Mouse (Mus musculus) liver, embryonic 13.5 days (tissue): ENCODE results near the gene Armc10. TPM values are rescaled to one million over a fixed set of nuclear protein-coding genes. Genes with fewer than 3 reads are reported as not detected.

ENCODE experiments used
- ATAC-seq: fragments of 200-750 bp; cut with Nextera tagmentation; 2 replicates; pipeline ENCODE4 v1.8.0; 2017; ENCODE audit warnings: low read depth, mild to moderate bottlenecking, moderate number of reproducible peaks, moderate library complexity
- DNase-seq: peaks from one replicate; pipeline ENCODE4 v3.0.0; 2022
- H3K27ac ChIP-seq: fragments of 300-500 bp; sonication (generic); 2 replicates; pipeline ENCODE4 v1.5.1; 2015; ENCODE audit warnings: moderate library complexity, mild to moderate bottlenecking, inconsistent platforms
- H3K27me3 ChIP-seq: fragments of 300-500 bp; sonication (generic); 2 replicates; pipeline ENCODE4 v1.6.1; 2015; ENCODE audit warnings: mild to moderate bottlenecking, inconsistent platforms
- H3K36me3 ChIP-seq: fragments of 300-500 bp; sonication (generic); 2 replicates; pipeline ENCODE4 v1.6.1; 2015; ENCODE audit warnings: mild to moderate bottlenecking, inconsistent platforms
- H3K4me1 ChIP-seq: fragments of 300-500 bp; sonication (generic); replicated peaks from 2 replicates; pipeline ENCODE4 v1.6.1; 2015; ENCODE audit warnings: inconsistent platforms
- H3K4me2 ChIP-seq: fragments of 300-500 bp; sonication (generic); 2 replicates; pipeline ENCODE4 v1.6.1; 2015; ENCODE audit warnings: inconsistent platforms, mild to moderate bottlenecking, moderate library complexity
- H3K4me3 ChIP-seq: fragments of 300-500 bp; sonication (generic); replicated peaks from 2 replicates; pipeline ENCODE4 v1.5.1; 2015; ENCODE audit warnings: mild to moderate bottlenecking, inconsistent platforms
- H3K9ac ChIP-seq: fragments of 300-500 bp; sonication (generic); 2 replicates; pipeline ENCODE4 v1.6.1; 2015; ENCODE audit warnings: mild to moderate bottlenecking, inconsistent platforms
- H3K9me3 ChIP-seq: fragments of 300-500 bp; sonication (generic); replicated peaks from 2 replicates; pipeline ENCODE4 v1.6.1; 2016; ENCODE audit warnings: inconsistent platforms
- WGBS: fragments of 180-500 bp; shearing (Covaris S2); methylation state at CpG from one replicate; pipeline ENCODE4 v1.1.7; 2015; ENCODE audit not compliant: insufficient replicate concordance; 5-methylcytosine and 5-hydroxymethylcytosine counted together
- polyA plus RNA-seq: library from polyadenylated mRNA; unstranded; fragments of >200 nt; fragmentation: Nextera tagmentation; extraction: Ambion mirVana; gene quantifications from 2 replicates; pipeline ENCODE4 v1.2.1, GENCODE M21; 2015

Armc10 gene
- polyA plus RNA-seq, 1 experiment from 2014 or later, result 9.8 TPM

DNA sequence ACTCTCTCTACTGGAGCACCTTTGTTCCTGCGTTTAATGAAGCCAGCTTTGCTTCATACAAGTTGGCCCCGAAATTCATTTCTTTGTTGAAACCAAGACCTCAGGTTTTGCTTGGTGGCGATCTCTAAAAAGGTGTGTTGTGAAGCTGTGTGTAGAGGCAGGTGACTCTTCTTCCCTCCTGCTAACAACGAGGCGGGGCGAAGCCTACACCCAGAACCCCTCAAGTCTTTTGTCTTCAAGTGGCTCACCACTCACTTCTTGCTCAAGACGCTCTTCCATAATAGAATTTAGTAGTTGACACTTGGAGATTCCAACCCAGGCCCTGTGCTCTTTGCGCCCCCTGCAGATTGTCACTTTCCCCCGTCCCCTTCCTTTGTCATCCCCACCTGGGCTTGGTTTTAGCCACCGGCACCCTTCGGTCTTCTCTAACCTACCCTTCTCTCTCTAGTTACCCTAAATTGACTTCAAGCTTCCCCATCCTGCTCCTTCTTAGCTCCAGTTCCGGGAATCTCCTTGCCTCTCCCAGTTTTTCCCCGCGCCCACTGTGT lies 648 bp upstream of the Armc10 start:
- Histone ChIP-seq H3K36me3 (peaks cover 15% of the 10 kb centered on the region), H3K4me3 (peak overlapping the region; percentile 80), H3K27ac (no peak overlapping the region), H3K4me2 (peak overlapping the region; percentile 91), H3K27me3 (peaks cover 19% of the 10 kb centered on the region), H3K4me1 (peaks cover 31% of the 10 kb centered on the region), H3K9me3 (no peaks in the 10 kb centered on the region), H3K9ac (no peak overlapping the region)
- WGBS, result 15% methylated on average over 14 of the region's 14 CpGs
- ATAC-seq, result no peak
- DNase-seq, result no peak

DNA sequence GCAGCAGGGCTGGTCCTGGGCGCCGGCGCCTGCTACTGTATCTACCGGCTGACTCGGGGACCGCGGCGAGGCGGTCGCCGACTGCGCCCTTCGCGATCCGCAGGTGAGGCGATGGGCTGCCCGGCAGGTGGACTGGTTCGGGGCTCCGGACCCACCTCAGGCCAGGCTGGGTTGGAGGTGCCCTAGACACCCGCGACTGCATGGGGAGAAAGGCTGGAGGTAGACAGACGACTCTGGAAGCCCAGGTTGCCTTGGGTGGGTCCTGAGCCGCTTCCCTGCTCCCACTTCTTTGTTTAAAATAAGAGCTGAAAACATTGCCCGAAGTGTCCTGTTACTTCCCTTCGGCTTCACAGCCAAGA lies 499 bp downstream of the Armc10 start:
- peak overlapping the region; percentile 80 for H3K4me3 ChIP-seq
- no peaks in the 10 kb centered on the region for H3K9me3 ChIP-seq
- H3K9ac ChIP-seq, result peak overlapping the region; percentile 83
- DNase-seq, result no peak
- H3K36me3 ChIP-seq, result peaks cover 26% of the 10 kb centered on the region
- H3K27me3 ChIP-seq, result peaks cover 19% of the 10 kb centered on the region
- WGBS, result 0% methylated on average over 25 of the region's 25 CpGs
- H3K4me1 ChIP-seq, result peaks cover 31% of the 10 kb centered on the region
- H3K4me2 ChIP-seq, result peak overlapping the region; percentile 91
- ATAC-seq, result no peak
- H3K27ac ChIP-seq, result peak overlapping the region; percentile 83

DNA sequence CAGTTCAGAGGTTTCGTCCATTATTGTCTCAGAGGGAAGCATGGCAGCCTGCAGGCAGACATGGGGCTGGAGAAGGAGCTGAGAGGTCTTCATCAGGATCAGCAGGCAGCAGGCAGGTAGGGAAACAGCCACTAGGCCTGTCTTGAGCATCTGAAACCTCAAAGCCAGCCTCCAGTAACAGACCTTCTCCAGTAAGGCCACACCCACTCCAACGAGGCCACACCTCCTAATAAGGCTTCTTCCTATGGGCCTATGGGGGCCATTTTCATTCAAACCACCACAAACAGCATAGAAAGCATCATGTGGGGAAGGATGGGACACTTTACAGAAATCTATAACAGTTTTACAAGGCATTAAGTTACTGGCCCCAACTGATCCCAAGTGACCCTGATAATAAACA lies 5.1 kb downstream of the Armc10 start:
- H3K36me3 ChIP-seq, result peaks cover 48% of the 10 kb centered on the region

DNA sequence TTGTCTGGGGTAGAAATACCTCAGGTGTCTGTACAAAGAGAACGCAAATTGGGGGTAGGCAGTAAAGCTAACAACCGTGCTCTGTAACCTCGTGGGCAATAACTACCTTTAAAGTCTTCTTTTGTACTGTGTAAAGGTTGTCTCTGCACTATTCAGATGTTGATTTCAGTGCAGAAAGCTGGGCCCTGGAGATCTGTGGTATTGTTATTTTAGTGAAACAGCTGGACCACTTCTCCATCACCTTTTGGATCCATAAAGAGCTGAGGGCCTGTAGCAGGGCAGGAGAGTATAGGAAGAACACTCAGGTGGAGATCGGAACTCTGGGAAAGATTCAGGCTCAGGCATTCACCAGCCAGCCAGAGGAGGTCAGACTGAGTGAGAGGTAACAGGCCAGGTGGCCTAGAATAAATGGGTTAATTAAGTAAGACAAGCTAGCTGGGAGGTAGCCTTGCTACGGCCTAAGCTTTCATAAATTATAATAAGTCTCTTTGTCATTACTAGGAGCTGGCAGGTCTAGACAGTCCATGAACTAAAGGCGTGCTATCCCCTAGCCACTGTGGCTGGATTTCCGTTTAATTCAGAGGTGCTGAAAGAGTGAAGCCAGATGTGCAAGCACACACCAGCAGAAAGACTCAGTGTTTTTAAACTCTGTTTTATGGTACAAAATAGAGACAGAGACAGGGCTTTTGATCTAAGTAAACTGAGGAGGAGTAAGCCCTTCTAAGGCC lies 6.4 kb downstream of the Armc10 start:
- Histone ChIP-seq H3K27ac (no peak overlapping the region), H3K9ac (no peak overlapping the region), H3K36me3 (peaks cover 52% of the 10 kb centered on the region), H3K4me2 (no peak overlapping the region), H3K4me3 (no peak overlapping the region), H3K9me3 (no peaks in the 10 kb centered on the region), H3K4me1 (peaks cover under 1% of the 10 kb centered on the region; the same call in 1 of the 2 replicates), H3K27me3 (no peaks in the 10 kb centered on the region)
- no peak for DNase-seq
- ATAC-seq, result no peak
- WGBS, result 77% methylated on average over 7 of the region's 7 CpGs

More for the DNA sequence above, 5.1 kb downstream of the Armc10 start:
- H3K9me3 ChIP-seq, result no peaks in the 10 kb centered on the region
- 64% methylated on average over 2 of the region's 2 CpGs for WGBS
- DNase-seq (no peak), ATAC-seq (no peak)
- no peak overlapping the region for H3K4me3 ChIP-seq
- no peak overlapping the region for H3K4me2 ChIP-seq
- peaks cover 13% of the 10 kb centered on the region for H3K4me1 ChIP-seq
- H3K27ac ChIP-seq, result no peak overlapping the region
- no peaks in the 10 kb centered on the region for H3K27me3 ChIP-seq
- no peak overlapping the region for H3K9ac ChIP-seq

DNA sequence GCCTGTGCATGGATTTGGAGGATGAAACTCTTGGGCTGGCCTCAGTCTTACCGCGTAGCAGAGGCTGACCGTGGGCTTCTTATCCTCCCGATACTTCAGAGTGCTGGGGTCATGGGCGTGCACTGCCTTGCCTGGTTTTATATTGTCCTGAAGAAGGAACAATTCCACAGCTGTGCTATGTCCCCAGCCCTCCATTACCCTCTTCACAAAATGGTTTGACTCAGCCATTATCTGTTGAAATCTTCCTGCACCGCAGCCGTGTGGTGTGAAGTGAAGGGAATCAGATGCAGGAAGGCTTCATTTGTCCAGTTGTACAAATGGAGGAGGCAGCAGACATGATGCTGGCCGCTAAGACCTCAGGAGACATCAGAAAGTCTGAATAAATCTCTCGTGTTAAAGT lies 11.3 kb downstream of the Armc10 start:
- H3K36me3 ChIP-seq, result peaks cover 44% of the 10 kb centered on the region
- H3K27me3 ChIP-seq, result no peaks in the 10 kb centered on the region
- 83% methylated on average over 9 of the region's 9 CpGs for WGBS
- H3K9ac ChIP-seq, result no peak overlapping the region
- ATAC-seq, result no peak
- no peaks in the 10 kb centered on the region for H3K4me1 ChIP-seq
- no peak overlapping the region for H3K27ac ChIP-seq
- no peak overlapping the region for H3K4me3 ChIP-seq
- no peaks in the 10 kb centered on the region for H3K9me3 ChIP-seq
- DNase-seq, result no peak
- H3K4me2 ChIP-seq, result no peak overlapping the region

DNA sequence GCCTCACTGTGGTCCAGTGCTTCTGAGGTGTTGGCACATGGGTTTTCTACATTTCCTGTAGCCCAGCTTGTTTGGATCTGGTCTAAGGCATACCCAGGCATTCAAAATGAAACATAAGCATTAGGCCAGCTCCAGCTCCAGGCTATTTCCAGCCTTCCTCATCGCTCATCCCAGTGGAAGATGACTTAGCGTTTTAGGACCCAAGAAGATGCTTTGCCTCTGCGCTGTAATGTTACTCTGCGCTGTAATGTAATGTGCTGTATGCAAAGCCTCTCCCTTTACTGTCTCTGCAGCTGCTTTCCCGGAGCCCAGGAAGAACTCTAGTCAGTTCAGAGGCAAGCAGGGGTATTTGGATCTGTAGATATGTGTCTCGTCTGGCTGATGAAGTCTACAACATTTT lies 12.4 kb downstream of the Armc10 start:
- Histone ChIP-seq H3K27me3 (no peaks in the 10 kb centered on the region), H3K9ac (no peak overlapping the region), H3K4me1 (no peaks in the 10 kb centered on the region), H3K27ac (no peak overlapping the region), H3K4me3 (no peak overlapping the region), H3K9me3 (no peaks in the 10 kb centered on the region), H3K4me2 (no peak overlapping the region), H3K36me3 (peaks cover 42% of the 10 kb centered on the region)
- DNase-seq (no peak), ATAC-seq (no peak)
- WGBS, result 82% methylated on average over 6 of the region's 6 CpGs

DNA sequence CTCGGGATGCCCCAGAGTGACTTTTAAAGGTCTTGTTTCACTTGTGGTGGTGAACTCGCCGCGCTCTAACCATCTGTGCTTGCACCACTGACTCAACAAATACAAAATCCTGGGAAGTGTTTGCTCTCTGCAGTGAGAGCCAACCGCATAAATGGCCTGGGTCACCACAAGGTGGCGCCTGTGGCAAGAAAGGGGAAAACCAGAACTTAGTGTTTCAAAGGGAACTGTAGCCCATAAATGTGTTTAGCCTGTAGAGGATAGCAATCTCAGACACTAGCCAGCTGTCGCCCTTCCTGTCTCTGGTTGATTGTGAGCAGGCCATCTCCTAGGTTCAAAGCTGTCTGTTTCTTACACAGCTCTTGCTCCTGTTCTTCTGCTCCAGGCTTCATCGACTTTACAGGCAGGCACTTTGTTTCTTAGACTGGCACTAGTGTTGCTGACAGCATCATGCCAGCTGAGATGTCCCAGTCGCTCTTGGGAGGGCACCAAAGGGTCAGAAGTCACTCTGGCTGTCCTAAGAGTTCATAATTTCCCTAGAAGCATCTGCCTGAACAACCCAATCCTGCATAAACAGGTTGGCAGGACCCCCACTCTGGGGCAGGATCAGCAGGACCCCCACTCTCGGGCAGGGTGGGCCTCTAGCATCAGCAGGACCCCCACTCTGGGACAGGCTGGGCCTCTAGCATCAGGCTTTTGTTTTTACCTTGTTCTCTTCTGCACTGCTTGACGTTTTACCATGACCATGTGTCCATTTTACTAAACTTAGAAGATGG lies 13.2 kb downstream of the Armc10 start:
- DNase-seq, result peak; percentile 49
- no peak overlapping the region for H3K27ac ChIP-seq

DNA sequence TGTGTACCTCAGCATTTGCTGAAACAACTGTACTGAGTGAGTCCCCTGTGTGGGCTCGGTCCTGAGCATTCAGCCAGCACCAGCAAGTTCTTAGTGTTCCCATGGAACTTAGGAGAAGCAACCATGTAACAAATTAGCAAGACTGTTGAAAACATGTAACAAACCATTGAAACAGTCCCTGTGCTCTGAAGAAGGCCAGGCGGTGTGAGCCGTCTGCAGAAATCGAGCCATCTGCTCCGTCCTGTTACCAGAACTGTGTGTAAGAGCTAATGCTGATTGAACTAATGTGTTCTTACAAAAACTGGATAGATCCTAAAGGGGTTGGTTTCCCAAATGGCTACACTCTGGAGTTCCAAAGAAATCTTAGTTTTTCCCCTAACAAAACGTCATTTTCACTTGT lies 15.2 kb downstream of the Armc10 start:
- H3K4me2 ChIP-seq, result no peak overlapping the region
- ATAC-seq, result no peak
- 85% methylated on average over 6 of the region's 6 CpGs for WGBS

More for the DNA sequence above, 13.2 kb downstream of the Armc10 start:
- no peaks in the 10 kb centered on the region for H3K9me3 ChIP-seq
- ATAC-seq, result peak; percentile 61
- no peak overlapping the region for H3K4me3 ChIP-seq
- H3K9ac ChIP-seq, result no peak overlapping the region
- 44% methylated on average over 11 of the region's 11 CpGs for WGBS
- H3K27me3 ChIP-seq, result no peaks in the 10 kb centered on the region
- no peaks in the 10 kb centered on the region for H3K4me1 ChIP-seq
- peaks cover 37% of the 10 kb centered on the region for H3K36me3 ChIP-seq
- no peak overlapping the region for H3K4me2 ChIP-seq

DNA sequence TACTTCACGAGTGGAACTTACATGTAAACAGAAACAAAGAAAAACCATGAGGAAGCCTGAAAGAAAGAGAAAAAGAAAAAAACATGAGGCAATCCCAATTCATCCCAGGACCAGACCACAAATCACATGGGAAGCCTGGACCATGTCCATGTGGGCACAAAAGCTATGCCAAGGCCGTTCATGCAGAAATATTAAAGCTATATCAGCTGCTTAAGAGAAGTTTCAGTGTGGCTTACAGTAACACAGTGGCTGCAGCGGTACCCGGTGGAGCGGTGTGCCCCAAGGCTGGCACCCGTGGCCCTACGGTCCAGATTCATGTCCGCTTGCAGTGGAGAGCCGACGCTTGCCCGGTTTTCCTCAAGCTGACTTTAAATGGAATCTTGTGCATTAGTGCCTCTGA lies 17.5 kb downstream of the Armc10 start:
- Histone ChIP-seq H3K36me3 (peaks cover 25% of the 10 kb centered on the region), H3K27ac (no peak overlapping the region), H3K9ac (no peak overlapping the region), H3K9me3 (no peaks in the 10 kb centered on the region), H3K4me1 (0 out of 2 replicates have a peak, but pooled peaks cover 4% of the 10 kb centered on the region), H3K4me3 (no peak overlapping the region), H3K4me2 (no peak overlapping the region), H3K27me3 (no peaks in the 10 kb centered on the region)
- 86% methylated on average over 11 of the region's 11 CpGs for WGBS
- no peak for ATAC-seq
- DNase-seq, result no peak

More for the DNA sequence above, 15.2 kb downstream of the Armc10 start:
- no peak for DNase-seq
- no peaks in the 10 kb centered on the region for H3K4me1 ChIP-seq
- peaks cover 32% of the 10 kb centered on the region for H3K36me3 ChIP-seq
- no peaks in the 10 kb centered on the region for H3K9me3 ChIP-seq
- H3K27ac ChIP-seq, result no peak overlapping the region
- H3K9ac ChIP-seq, result no peak overlapping the region
- H3K4me3 ChIP-seq, result no peak overlapping the region
- H3K27me3 ChIP-seq, result no peaks in the 10 kb centered on the region

DNA sequence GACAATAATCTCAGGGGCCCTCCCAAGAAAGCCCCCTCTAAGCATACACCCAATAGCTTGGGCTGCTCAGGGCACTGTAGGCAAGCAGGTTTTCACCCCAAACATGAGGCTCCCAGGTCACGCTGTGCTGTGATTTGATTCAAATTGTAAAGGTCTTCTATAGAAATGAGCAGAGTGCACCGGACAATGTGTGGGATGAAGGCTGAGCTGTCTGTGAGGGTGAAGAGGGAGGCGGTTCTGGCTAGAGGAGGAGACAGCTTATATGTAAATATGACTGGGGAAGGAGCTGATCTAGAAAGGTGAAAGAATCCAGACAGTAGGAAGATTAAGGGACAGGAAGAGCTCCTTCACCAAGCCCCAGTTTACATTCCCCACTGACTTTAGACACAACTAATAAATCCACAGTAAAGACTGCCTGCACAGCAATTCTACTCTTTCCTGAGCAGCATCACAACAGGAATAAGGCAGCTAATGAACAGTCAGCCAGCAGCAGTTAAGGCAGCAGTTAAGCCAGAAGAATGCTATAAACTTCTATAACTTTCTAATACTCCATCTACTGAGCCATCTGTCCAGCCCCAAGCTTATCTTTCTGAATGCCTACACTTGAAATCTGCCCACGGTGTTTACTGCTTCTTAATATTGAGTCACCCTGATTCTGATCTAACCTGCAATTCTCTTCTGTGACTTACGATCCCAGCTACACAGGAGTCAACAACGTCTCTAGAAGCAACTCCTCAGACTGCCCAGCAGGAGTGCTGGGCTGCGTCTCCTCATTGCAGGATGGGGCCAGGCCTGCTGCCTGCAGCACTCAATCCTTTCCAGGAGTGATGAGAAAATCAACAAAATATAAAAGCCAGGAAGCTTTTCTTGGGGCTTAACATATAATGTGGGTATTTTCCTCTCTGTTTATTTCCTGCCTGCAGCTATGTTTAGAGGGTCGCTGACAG lies 21.9 kb downstream of the Armc10 start:
- H3K9me3 ChIP-seq, result no peaks in the 10 kb centered on the region
- ATAC-seq (no peak), DNase-seq (no peak)
- peaks cover 6% of the 10 kb centered on the region; the same call in 1 of the 2 replicates for H3K36me3 ChIP-seq
- H3K27me3 ChIP-seq, result no peaks in the 10 kb centered on the region
- no peak overlapping the region for H3K4me2 ChIP-seq
- H3K27ac ChIP-seq, result no peak overlapping the region
- H3K4me1 ChIP-seq, result peaks cover 6% of the 10 kb centered on the region
- no peak overlapping the region for H3K4me3 ChIP-seq
- 64% methylated on average over 8 of the region's 8 CpGs for WGBS
- H3K9ac ChIP-seq, result no peak overlapping the region

DNA sequence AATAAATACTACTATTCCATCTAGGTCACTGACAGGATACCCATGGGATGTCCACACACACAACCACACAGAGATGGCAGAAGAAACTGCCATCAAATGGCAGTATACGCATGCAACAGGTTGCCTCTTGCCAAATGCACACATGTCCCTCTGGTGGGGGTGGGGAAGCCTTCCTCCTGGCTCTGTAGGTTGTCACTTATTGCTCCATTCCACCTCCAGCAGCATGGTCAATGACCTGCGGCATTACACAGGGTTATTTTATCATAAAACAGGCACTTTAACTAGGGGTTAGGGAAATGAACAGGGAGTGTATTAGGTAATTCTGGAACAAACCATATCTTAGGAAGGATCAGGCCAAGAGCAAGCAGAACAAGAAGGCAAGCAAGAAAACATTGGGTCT lies 23.7 kb downstream of the Armc10 start:
- Histone ChIP-seq H3K4me3 (no peak overlapping the region), H3K9ac (no peak overlapping the region), H3K4me2 (no peak overlapping the region), H3K27me3 (no peaks in the 10 kb centered on the region), H3K9me3 (no peaks in the 10 kb centered on the region), H3K36me3 (no peaks in the 10 kb centered on the region), H3K4me1 (peaks cover 20% of the 10 kb centered on the region), H3K27ac (no peak overlapping the region)
- DNase-seq (no peak), ATAC-seq (no peak)
- WGBS, result 72% methylated on average over 2 of the region's 2 CpGs
